Mouse (Mus musculus): Measurements from ENCODE around the gene Clstn1. TPM values are rescaled to one million over a fixed set of nuclear protein-coding genes. Genes with fewer than 3 reads are reported as not detected.

The Clstn1 gene
- total RNA-seq, 2 experiments from 2014 or later: 782 to 866 TPM

Small RNAs within 50 kb of the gene (microRNA-seq; reads per million reads assigned to microRNA genes)
- gene Mir5616 (0.40 to 0.74 reads per million in 2 experiments), gene Mir7023 (2.2 to 6.6 reads per million in 2 experiments)

Other genes starting within 250 kb of the Clstn1 start
- 100 to 1,000 TPM in 1 of 2 experiments, 10 to 100 TPM in 1; 92.8 to 113 TPM for gene Ube4b, start 159.7 kb upstream of the Clstn1 start, total RNA-seq (2021)
- gene Rbp7, start 131.5 kb upstream of the Clstn1 start, total RNA-seq (2021): not detected
- not detected for gene Tmem274, start 109.1 kb upstream of the Clstn1 start, total RNA-seq (2021)
- 1 to 10 TPM; 8.0 to 8.4 TPM for gene Nmnat1, start 101.3 kb upstream of the Clstn1 start, total RNA-seq (2021)
- 10 to 100 TPM; 19.5 to 21.5 TPM for gene Lzic, start 101.2 kb upstream of the Clstn1 start, total RNA-seq (2021)
- 10 to 100 TPM; 39.5 to 41.1 TPM for gene Ctnnbip1, start 68.2 kb upstream of the Clstn1 start, total RNA-seq (2021)
- gene Pik3cd, start 116.1 kb downstream of the Clstn1 start, total RNA-seq (2021): 10 to 100 TPM; 22.9 to 25.2 TPM
- gene Tmem201, start 151.6 kb downstream of the Clstn1 start, total RNA-seq (2021): 10 to 100 TPM; 66.5 to 70.7 TPM
- 10 to 100 TPM; 31.0 to 38.8 TPM for gene Slc25a33, start 187.8 kb downstream of the Clstn1 start, total RNA-seq (2021)

Data from layer of hippocampus, postnatal 25 days (tissue).